Mouse (Mus musculus) liver, embryonic 14.5 days (tissue): ENCODE results near the gene Ncln.

Experiments
- CTCF ChIP-seq: IDR thresholded peaks from 2 replicates; pipeline ENCODE4 v1.5.1; 2016; ENCODE audit warnings: antibody characterized with exemption, low read depth, control low read depth
- EP300 ChIP-seq: IDR thresholded peaks from 2 replicates; pipeline ENCODE4 v1.6.1; 2016; ENCODE audit warnings: antibody characterized with exemption, low read depth

DNA sequence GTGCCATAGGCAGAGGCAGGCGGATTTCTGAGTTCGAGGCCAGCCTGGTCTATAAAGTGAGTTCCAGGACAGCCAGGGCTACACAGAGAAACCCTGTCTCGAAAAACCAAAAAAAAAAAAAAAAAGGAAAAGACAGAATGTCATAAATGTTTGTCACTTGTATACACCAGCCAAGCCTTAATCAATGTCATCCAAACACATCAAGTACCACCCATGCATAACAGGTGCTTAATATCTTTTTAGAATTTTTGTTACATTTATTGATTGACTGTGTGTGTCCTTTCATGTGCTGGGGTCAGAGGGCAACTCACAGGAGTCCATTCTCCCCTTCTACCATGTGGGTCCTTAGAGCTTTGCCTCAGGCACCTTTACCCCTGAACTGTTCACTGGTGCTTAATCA is 3.8 kb upstream of the Ncln start, which contains the start of gene S1pr4:
- TF ChIP-seq CTCF = no peak
- TF ChIP-seq EP300 = no peak
